Mouse (Mus musculus) embryonic facial prominence, embryonic 10.5 days (tissue): Measurements from ENCODE around the gene Cacna1d. TPM values are rescaled to one million over a fixed set of nuclear protein-coding genes. Genes with fewer than 3 reads are reported as not detected.

ENCODE experiments used
- DNase-seq: peaks from one replicate; pipeline ENCODE4 v3.0.0-alpha.2; 2017; ENCODE audit warnings: low spot score
- H3K27ac ChIP-seq: fragments of 300-500 bp; sonication (generic); replicated peaks from 2 replicates; pipeline ENCODE4 v1.5.1; 2016; ENCODE audit warnings: mild to moderate bottlenecking
- H3K27me3 ChIP-seq: fragments of 300-500 bp; sonication (generic); replicated peaks from 2 replicates; pipeline ENCODE4 v1.6.1; 2016; ENCODE audit warnings: low read depth, mild to moderate bottlenecking; ENCODE audit not compliant: poor library complexity, severe bottlenecking
- H3K36me3 ChIP-seq: fragments of 300-500 bp; sonication (generic); replicated peaks from 2 replicates; pipeline ENCODE4 v1.6.1; 2016; ENCODE audit warnings: mild to moderate bottlenecking, moderate library complexity
- H3K4me1 ChIP-seq: fragments of 300-500 bp; sonication (generic); 2 replicates; pipeline ENCODE4 v1.6.1; 2016
- H3K4me3 ChIP-seq: fragments of 300-500 bp; sonication (generic); 2 replicates; pipeline ENCODE4 v1.5.1; 2016; ENCODE audit warnings: mild to moderate bottlenecking, moderate library complexity
- H3K9me3 ChIP-seq: fragments of 300-500 bp; sonication (generic); 2 replicates; pipeline ENCODE4 v1.6.1; 2016; ENCODE audit warnings: mild to moderate bottlenecking
- WGBS: fragments of 180-500 bp; shearing (Covaris S2); methylation state at CpG from one replicate; pipeline ENCODE4 v1.1.7; 2016; 5-methylcytosine and 5-hydroxymethylcytosine counted together
- polyA plus RNA-seq: library from polyadenylated mRNA; unstranded; fragments of >200 nt; fragmentation: Nextera tagmentation; extraction: Ambion mirVana; gene quantifications from 2 replicates; pipeline ENCODE4 v1.2.1, GENCODE M21; 2016

Cacna1d gene
- polyA plus RNA-seq, 1 experiment from 2014 or later: 2.1 TPM

DNA sequence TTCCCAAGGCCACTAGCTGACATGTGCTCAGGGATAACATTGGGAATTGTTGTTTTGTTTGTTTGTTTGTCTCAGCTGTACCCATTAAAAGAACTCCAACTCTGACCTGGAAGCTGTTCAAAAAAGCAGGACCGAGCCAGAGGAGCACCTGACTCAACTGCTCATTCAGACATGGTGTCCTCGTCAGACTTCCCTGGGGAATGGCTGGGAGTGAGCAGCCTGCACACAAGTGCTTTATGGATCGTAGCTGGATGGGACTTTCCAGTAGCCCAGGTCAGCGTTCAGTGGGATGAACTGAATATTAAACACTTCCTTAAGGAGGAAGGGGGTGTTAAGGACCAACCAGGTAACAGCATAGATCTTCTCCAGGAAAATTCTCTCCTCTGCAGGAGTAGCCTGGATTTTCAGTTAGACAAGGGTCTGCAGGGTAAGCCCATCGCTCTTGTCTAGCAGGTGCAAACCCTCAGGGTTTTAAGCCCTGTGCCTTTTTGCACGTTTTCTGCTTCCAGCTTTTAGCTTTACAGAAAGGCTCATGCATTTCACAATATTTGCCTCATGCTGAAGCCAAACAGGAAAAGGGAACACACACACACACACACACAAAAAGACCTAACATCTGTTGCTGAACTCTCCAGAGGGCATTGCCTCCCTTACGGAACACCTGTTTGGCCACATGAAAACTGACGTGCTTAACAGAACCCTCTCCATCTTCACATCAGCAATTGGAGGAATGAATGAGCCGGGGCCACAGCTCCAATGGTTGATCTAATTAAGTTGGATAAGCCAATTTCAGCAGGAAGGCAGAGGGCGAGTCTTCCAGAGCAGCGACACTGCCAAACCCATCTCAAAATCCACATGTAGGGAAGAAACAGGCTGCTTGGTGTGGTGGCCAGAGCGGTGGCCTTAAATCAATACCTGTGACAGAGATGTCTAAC, 318.2 kb downstream of the Cacna1d start:
- Histone ChIP-seq H3K9me3 (no peaks in the 10 kb centered on the region), H3K4me3 (no peak overlapping the region)
- 75% methylated on average over 12 of the region's 12 CpGs for WGBS

DNA sequence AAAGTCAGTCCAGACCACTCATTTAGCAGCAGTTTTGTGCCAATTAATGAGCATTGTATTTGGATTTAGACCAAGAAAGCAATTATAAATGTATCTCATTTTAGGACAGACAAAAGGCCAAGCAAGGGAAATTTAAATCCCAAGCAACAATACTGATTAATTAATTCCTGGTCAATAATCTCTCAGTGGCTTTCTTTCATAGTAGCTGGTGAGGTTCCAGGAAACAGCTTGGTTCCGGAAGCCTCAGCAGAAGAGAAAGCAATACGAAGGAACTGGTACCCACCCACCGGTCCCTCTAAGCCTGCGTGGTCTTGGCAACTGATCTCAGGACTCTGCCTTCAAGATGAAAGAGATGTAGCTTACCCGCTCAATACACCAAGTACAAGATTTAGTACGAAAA, 319.7 kb downstream of the Cacna1d start:
- no peaks in the 10 kb centered on the region for H3K9me3 ChIP-seq
- no peak overlapping the region for H3K4me3 ChIP-seq
- no peak for DNase-seq
- no peaks in the 10 kb centered on the region for H3K36me3 ChIP-seq
- H3K4me1 ChIP-seq: 0 out of 2 replicates have a peak, but pooled peaks cover 6% of the 10 kb centered on the region
- H3K27ac ChIP-seq: no peak overlapping the region
- H3K27me3 ChIP-seq: no peaks in the 10 kb centered on the region
- 87% methylated on average over 6 of the region's 6 CpGs for WGBS

More for the DNA sequence above, 318.2 kb downstream of the Cacna1d start:
- Histone ChIP-seq H3K27me3 (no peaks in the 10 kb centered on the region), H3K27ac (no peak overlapping the region), H3K4me1 (peaks cover 9% of the 10 kb centered on the region; the same call in 1 of the 2 replicates), H3K36me3 (no peaks in the 10 kb centered on the region)
- no peak for DNase-seq

DNA sequence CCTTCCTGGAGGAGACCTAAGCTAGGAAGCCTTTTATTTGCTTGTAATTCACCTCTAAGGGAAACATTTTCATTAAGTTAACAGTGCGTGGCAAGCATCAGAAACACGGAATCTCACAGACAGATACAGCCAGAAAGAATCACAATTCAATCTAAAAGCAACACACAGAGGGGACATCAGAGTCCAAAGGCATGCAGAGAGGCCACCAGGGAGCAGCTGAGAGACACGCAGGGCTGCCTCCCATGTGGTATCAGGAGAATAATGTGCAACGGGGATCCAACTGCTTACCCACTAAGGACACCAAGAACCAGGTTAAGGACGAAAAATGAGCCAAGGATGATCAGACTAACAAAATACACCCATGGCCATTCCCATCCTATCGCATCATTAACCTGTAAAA, 320.2 kb downstream of the Cacna1d start:
- 68% methylated on average over 6 of the region's 6 CpGs for WGBS
- Histone ChIP-seq H3K36me3 (no peaks in the 10 kb centered on the region), H3K4me3 (no peak overlapping the region), H3K4me1 (0 out of 2 replicates have a peak, but pooled peaks cover 6% of the 10 kb centered on the region), H3K9me3 (no peaks in the 10 kb centered on the region), H3K27me3 (no peaks in the 10 kb centered on the region), H3K27ac (no peak overlapping the region)
- DNase-seq: no peak

- Histone ChIP-seq H3K4me1 (peaks cover 6% of the 10 kb centered on the region; the same call in 1 of the 2 replicates), H3K27me3 (no peaks in the 10 kb centered on the region), H3K27ac (no peak overlapping the region), H3K4me3 (no peak overlapping the region), H3K9me3 (no peaks in the 10 kb centered on the region), H3K36me3 (no peaks in the 10 kb centered on the region)
- DNase-seq: no peak
- 86% methylated on average over 5 of the region's 5 CpGs for WGBS
Measured at GRCm38 (mm10) chr14:30169455-30169854, 321.8 kb downstream of the Cacna1d start.

DNA sequence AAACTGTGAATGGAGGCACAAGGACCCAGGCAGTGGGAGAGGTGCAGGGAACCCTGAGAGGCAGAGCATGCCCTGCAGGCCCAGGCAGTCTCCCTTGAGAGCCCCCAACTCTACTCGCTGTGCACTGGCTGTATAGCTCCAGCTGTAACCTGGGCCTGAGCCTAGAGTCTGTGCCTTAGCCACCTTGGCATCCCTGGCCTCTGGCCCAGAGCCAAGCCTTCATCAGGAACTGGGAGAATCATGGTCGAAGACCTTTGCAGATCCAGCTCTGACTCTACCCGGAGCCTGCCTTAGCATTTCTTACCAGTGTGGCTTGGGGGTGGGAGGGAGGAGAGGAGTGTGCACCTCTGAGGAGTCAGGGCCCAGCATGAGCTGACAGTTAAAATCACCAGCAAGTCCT, 322.4 kb downstream of the Cacna1d start:
- DNase-seq: no peak
- Histone ChIP-seq H3K27ac (no peak overlapping the region), H3K9me3 (no peaks in the 10 kb centered on the region), H3K27me3 (no peaks in the 10 kb centered on the region), H3K4me3 (no peak overlapping the region), H3K36me3 (no peaks in the 10 kb centered on the region), H3K4me1 (peaks cover 10% of the 10 kb centered on the region; the same call in 1 of the 2 replicates)
- 78% methylated on average over 3 of the region's 3 CpGs for WGBS

DNA sequence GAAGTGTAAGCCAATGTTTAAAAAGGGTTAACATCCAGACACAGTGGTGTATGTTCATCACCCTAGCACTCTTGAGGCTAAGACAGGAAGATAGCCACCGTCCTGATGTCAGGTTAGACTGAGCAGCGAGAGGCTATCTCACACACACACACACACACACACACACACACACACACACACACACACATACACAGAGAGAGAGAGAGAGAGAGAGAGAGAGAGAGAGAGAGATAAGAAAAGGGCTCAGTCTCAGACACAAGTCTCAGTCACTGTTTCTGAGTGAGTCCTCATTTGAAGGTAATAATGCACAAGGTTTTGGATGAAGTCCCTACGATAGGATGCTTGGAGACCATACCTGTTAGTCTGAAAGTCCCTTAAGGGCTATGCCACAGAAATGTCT, 322.9 kb downstream of the Cacna1d start:
- H3K27me3 ChIP-seq: no peaks in the 10 kb centered on the region
- DNase-seq: no peak
- peaks cover 7% of the 10 kb centered on the region; the same call in 1 of the 2 replicates for H3K4me1 ChIP-seq
- WGBS: 89% methylated on average over 3 of the region's 3 CpGs
- H3K27ac ChIP-seq: no peak overlapping the region
- H3K4me3 ChIP-seq: no peak overlapping the region
- H3K36me3 ChIP-seq: no peaks in the 10 kb centered on the region
- no peaks in the 10 kb centered on the region for H3K9me3 ChIP-seq

- H3K4me1 ChIP-seq: peaks cover 5% of the 10 kb centered on the region; the same call in 1 of the 2 replicates
- H3K36me3 ChIP-seq: no peaks in the 10 kb centered on the region
- no peak overlapping the region for H3K27ac ChIP-seq
- H3K27me3 ChIP-seq: no peaks in the 10 kb centered on the region
- H3K4me3 ChIP-seq: no peak overlapping the region
- DNase-seq: no peak
- no peaks in the 10 kb centered on the region for H3K9me3 ChIP-seq
- WGBS: 90% methylated on average over 7 of the region's 7 CpGs
Measured at GRCm38 (mm10) chr14:30167606-30168005, 323.6 kb downstream of the Cacna1d start.

DNA sequence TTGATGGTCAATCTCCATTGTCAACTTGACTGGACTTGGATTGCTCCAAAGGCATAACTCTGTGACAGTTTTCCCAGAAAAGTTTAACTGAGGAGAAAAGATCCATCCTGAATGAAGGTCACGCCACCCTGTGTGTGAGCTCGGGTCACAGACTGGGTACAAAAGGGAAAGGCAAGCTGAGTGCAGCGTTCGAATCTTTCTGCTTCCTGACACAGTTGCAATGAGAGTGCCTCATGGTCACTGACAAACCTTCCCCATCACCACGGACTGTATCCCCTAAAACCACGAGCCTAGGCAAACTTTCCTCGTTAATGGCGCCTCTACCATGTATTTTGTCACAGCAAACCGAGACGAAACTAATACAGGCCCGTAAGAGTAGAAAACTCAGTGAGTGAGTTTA, 325.2 kb downstream of the Cacna1d start:
- Histone ChIP-seq H3K4me3 (no peak overlapping the region), H3K27ac (no peak overlapping the region), H3K27me3 (no peaks in the 10 kb centered on the region), H3K9me3 (no peaks in the 10 kb centered on the region), H3K4me1 (peaks cover 5% of the 10 kb centered on the region; the same call in 1 of the 2 replicates), H3K36me3 (no peaks in the 10 kb centered on the region)
- WGBS: 95% methylated on average over 11 of the region's 11 CpGs
- DNase-seq: no peak

DNA sequence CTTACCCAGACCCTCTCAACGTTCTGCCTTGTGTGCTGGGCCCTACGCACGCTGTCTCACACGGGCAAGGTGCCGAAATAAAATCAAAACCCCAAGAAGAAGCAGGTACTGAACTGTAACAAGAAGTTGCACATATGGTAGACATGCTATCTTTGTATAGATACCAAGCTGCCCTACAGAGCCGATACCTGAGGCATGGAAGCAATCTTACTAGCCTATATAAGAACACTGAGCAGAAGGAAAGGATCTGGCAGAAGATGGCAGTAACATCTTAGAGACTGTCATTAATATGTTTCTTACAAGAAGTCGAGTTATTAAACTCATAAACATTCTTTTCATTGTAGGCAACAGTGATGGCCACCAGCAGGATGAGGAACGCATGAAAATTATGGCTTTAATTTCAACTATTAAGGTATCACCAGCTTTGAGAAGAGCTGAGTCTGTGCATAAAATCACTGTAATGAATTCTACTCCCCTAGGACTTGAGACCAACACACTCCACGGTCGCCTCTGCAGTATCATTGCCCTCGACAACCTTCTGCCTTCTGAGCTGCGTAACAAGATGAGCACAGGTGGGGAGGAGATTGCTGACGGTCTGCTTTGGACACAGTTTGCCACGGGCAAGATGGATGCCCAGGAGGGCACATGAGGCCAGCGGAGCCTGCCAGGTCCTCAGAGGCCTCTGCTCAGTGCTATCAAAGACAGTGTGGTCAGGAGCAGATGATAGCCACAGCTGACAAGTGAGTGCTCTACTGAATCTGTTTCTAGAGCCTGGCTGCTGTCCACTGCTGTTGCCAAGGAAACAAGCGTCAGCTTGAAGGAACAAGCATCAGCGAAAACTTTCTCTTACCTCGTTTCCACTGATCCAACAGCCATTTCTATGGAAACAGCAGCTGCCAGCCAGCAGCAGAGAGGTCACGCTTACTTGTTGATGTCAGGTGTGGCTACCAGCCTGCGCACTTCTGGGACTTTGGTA, 327.2 kb downstream of the Cacna1d start:
- no peak for DNase-seq
- Histone ChIP-seq H3K27me3 (no peaks in the 10 kb centered on the region), H3K4me3 (no peak overlapping the region), H3K9me3 (no peaks in the 10 kb centered on the region), H3K36me3 (no peaks in the 10 kb centered on the region), H3K27ac (no peak overlapping the region), H3K4me1 (peaks cover 5% of the 10 kb centered on the region; the same call in 1 of the 2 replicates)
- WGBS: 83% methylated on average over 20 of the region's 20 CpGs

DNA sequence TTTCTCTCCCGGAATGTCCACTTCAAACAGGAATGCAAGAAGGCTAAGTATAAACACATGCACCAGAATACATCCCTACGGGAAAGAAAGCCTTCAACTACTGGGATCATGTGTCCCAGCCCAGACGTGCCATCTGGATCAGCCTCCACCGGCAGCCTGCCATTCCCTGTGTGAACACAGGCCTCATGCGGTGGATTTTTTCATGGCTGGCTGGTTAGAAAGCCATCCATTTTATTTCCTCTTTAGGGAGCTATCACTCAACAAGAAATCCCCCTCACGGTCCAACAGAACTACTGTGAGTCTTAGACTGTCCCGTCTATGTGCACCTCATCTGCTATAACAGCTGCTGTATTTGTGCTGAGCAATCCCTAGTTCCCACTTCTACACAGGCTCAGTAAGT, 343.5 kb downstream of the Cacna1d start:
- Histone ChIP-seq H3K27ac (0 out of 2 replicates have a peak overlapping the region, but pooled peaks have one; percentile 35), H3K4me1 (peaks cover 24% of the 10 kb centered on the region), H3K36me3 (no peaks in the 10 kb centered on the region), H3K27me3 (peaks cover 12% of the 10 kb centered on the region), H3K4me3 (no peak overlapping the region), H3K9me3 (no peaks in the 10 kb centered on the region)
- 35% methylated on average over 7 of the region's 7 CpGs for WGBS
- peak; percentile 62 for DNase-seq

DNA sequence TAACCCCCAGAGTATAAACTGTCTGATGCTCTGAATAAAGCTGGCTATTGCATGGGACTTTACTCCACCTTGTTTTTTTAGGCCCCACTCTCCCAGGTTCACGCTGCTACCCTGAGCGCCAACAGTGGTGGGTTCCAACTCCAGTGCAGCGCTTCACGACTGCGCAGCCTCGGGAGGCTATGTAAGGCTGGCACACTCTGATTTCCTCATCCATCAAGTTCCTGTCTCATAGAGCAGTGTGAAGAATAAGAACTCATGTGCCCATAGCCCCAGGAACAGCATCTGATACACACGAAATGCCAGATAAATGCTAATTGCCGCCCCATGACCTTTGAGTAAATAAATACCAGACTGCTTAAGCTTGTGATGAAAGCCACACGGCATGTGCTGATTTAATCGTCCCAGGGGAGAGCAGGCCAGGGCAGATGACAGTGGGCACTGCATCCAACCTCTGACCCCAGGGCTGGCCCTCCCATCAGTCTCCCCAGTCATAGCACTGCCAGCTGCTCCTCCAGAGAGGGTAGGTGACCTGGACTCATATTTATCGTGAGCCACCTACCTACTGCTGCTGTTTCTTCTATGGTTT, 352.8 kb downstream of the Cacna1d start:
- 31% methylated on average over 11 of the region's 11 CpGs for WGBS

DNA sequence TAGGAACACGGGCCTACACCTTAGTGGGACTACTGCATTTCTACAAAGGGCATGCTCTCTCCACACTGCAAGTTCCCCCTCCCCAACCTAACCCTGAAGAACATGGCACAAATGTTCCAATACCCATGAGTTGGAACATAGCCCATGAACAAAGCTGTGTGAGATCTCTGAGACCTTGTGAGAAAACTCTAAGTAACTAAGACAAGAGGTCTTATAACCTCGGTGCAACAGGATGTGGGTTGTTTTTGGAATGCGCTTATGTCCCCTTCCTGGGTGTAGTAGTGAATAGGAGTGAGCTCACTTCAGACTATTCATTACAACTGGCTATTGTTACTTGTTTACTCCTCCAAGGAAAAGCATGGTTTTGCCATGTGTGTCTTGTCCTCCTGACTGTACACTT, 353.3 kb downstream of the Cacna1d start:
- 66% methylated on average over 3 of the region's 3 CpGs for WGBS
- H3K27ac ChIP-seq: no peak overlapping the region
- no peaks in the 10 kb centered on the region for H3K9me3 ChIP-seq

More for the DNA sequence above, 352.8 kb downstream of the Cacna1d start:
- peaks cover 27% of the 10 kb centered on the region for H3K4me1 ChIP-seq
- H3K4me3 ChIP-seq: no peak overlapping the region
- peaks cover 59% of the 10 kb centered on the region for H3K27me3 ChIP-seq
- H3K9me3 ChIP-seq: no peaks in the 10 kb centered on the region
- no peak overlapping the region for H3K27ac ChIP-seq
- no peaks in the 10 kb centered on the region for H3K36me3 ChIP-seq
- DNase-seq: peak; percentile 76

More for the DNA sequence above, 353.3 kb downstream of the Cacna1d start:
- Histone ChIP-seq H3K4me3 (no peak overlapping the region), H3K36me3 (no peaks in the 10 kb centered on the region), H3K4me1 (peaks cover 27% of the 10 kb centered on the region), H3K27me3 (peaks cover 57% of the 10 kb centered on the region)
- DNase-seq: no peak
